Mouse (Mus musculus) ES-E14 (cell line): ENCODE data around the gene Fam83g.

Source experiments
- CHD2 ChIP-seq: IDR thresholded peaks from 2 replicates; pipeline ENCODE4 v1.6.1; 2014; ENCODE audit warnings: mild to moderate bottlenecking, low read depth, low read length, inconsistent platforms
- HCFC1 ChIP-seq: IDR thresholded peaks from 2 replicates; pipeline ENCODE4 v1.6.1; 2012; ENCODE audit warnings: low read length, inconsistent platforms, borderline replicate concordance; ENCODE audit not compliant: insufficient read depth
- MAFK ChIP-seq: IDR thresholded peaks from 2 replicates; pipeline ENCODE4 v1.6.1; 2014; ENCODE audit warnings: mild to moderate bottlenecking, low read depth, low read length, inconsistent platforms; ENCODE audit not compliant: insufficient read depth
- ZNF384 ChIP-seq: IDR thresholded peaks from 2 replicates; pipeline ENCODE4 v1.6.1; 2012; ENCODE audit warnings: low read depth, low read length, inconsistent platforms

- TF ChIP-seq ZNF384 (no peak), HCFC1 (no peak), MAFK (no peak), CHD2 (no peak)
Measured at GRCm38 (mm10) chr11:61692996-61693395, 9.1 kb downstream of the Fam83g start.
